Mouse (Mus musculus) cortical plate, adult 2 months (tissue): ENCODE measurements at regions not wholly inside any gene's neighbourhood (a gene's known extent, or its start where the extent isn't known, plus 50 kb on each side); places are given as distances from the start of the nearest gene placed in this dataset.

Source experiments
- CTCF ChIP-seq: fragments of 200-500 bp; IDR thresholded peaks from 2 replicates; pipeline ENCODE4 v1.5.1; 2011; ENCODE audit warnings: mild to moderate bottlenecking, control low read depth, low read length; ENCODE audit not compliant: insufficient read depth; ENCODE audit errors: extremely low read depth
- POLR2A ChIP-seq: fragments of 200-500 bp; IDR thresholded peaks from 2 replicates; pipeline ENCODE4 v1.6.1; 2011; ENCODE audit warnings: mild to moderate bottlenecking, low read length, control low read depth; ENCODE audit not compliant: insufficient read depth; ENCODE audit errors: extremely low read depth

- TF ChIP-seq CTCF (no peak), POLR2A (no peak)
Observed at GRCm38 (mm10) chr19:56225518-56225917, 61.4 kb upstream of the Habp2 start.
